ENCODE assay signal across 8 mouse cellular contexts in genomic region chr5:107513583-107513982, GRCm38 (mm10). TPM values are rescaled to one million over a fixed set of nuclear protein-coding genes. Genes with fewer than 3 reads are reported as not detected.
DNase-seq lines count a peak whose midpoint lies in the region; ATAC-seq and TF ChIP-seq lines count a peak whose summit lies in the region.

No protein-coding gene starts in this region.

- no peak overlapping the region for H3K27ac ChIP-seq in cerebellum, adult 2 months (ENCODE audit: insufficient read depth, low read length)
- H3K27ac ChIP-seq in forebrain, embryonic 15.5 days (replicated peaks): no peak overlapping the region
- H3K27ac ChIP-seq in midbrain, embryonic 14.5 days (replicated peaks; ENCODE audit: low read depth, low read length): no peak overlapping the region

- H3K4me2 ChIP-seq in forebrain, embryonic 15.5 days (replicated peaks): no peak overlapping the region
- H3K4me2 ChIP-seq in midbrain, embryonic 14.5 days (ENCODE audit: low read length): no peak overlapping the region

- no peak overlapping the region for H3K4me3 ChIP-seq in cerebellum, adult 2 months (replicated peaks; ENCODE audit: insufficient read depth, low read depth, low read length)
- no peak overlapping the region for H3K4me3 ChIP-seq in forebrain, embryonic 15.5 days
- H3K4me3 ChIP-seq in midbrain, embryonic 14.5 days (replicated peaks; ENCODE audit: low read depth, low read length): no peak overlapping the region

- TF ChIP-seq POLR2A in cerebellum, adult 2 months (IDR thresholded peaks at IDR 0.05; ENCODE audit: borderline replicate concordance, insufficient read depth, low read length): no peak

- TF ChIP-seq CTCF in cerebellum, adult 2 months (IDR thresholded peaks at IDR 0.05; ENCODE audit: borderline replicate concordance, insufficient read depth, low read depth, low read length): peak; percentile 83

- 29% methylated on average over 7 of the region's 7 CpGs for WGBS in cerebellum, adult 2 months
- 53% methylated on average over 7 of the region's 7 CpGs for WGBS in forebrain, embryonic 15.5 days
- WGBS in large intestine, adult 2 months: 17% methylated on average over 7 of the region's 7 CpGs
- 57% methylated on average over 7 of the region's 7 CpGs for WGBS in midbrain, embryonic 14.5 days

- peak; percentile 11 for DNase-seq in ovary, postnatal 14 days (ENCODE audit: low spot score)
- DNase-seq in ovary, adult 18-20 months (ENCODE audit: low spot score): no peak
- peak; percentile 75 for DNase-seq in NIH3T3 (ENCODE audit: low read depth)
- DNase-seq in cerebellum, adult 2 months: peak; percentile 60 to 64
- DNase-seq in large intestine, adult 2 months (ENCODE audit: low read depth, low spot score): peak; percentile 72
- DNase-seq in midbrain, embryonic 14.5 days: peak; percentile 56
- DNase-seq in yolk sac, embryonic 10.5 days (ENCODE audit: low spot score): peak; percentile 22

- peaks cover 11% of the 10 kb centered on the region for H3K36me3 ChIP-seq in forebrain, embryonic 15.5 days
- H3K36me3 ChIP-seq in midbrain, embryonic 14.5 days (ENCODE audit: control insufficient read depth, insufficient read depth, low read length): peaks cover 20% of the 10 kb centered on the region

- H3K9ac ChIP-seq in forebrain, embryonic 15.5 days (replicated peaks): no peak overlapping the region
- H3K9ac ChIP-seq in midbrain, embryonic 14.5 days (replicated peaks; ENCODE audit: low read length): no peak overlapping the region

- H3K27me3 ChIP-seq in cerebellum, adult 2 months (ENCODE audit: control insufficient read depth, insufficient read depth, low read length): no peaks in the 10 kb centered on the region
- no peaks in the 10 kb centered on the region for H3K27me3 ChIP-seq in forebrain, embryonic 15.5 days
- no peaks in the 10 kb centered on the region for H3K27me3 ChIP-seq in midbrain, embryonic 14.5 days (ENCODE audit: control insufficient read depth, insufficient read depth, low read length)

- 0 out of 2 replicates have a peak, but pooled peaks cover 3% of the 10 kb centered on the region for H3K4me1 ChIP-seq in cerebellum, adult 2 months (ENCODE audit: control insufficient read depth, insufficient read depth, low read length)
- H3K4me1 ChIP-seq in forebrain, embryonic 15.5 days: peaks cover 3% of the 10 kb centered on the region; the same call in 1 of the 2 replicates
- H3K4me1 ChIP-seq in midbrain, embryonic 14.5 days (ENCODE audit: control insufficient read depth, insufficient read depth, low read length): no peaks in the 10 kb centered on the region

- no peaks in the 10 kb centered on the region for H3K9me3 ChIP-seq in forebrain, embryonic 15.5 days
- H3K9me3 ChIP-seq in midbrain, embryonic 14.5 days (ENCODE audit: control insufficient read depth, low read length): no peaks in the 10 kb centered on the region

- 0 out of 2 replicates have a peak, but pooled peaks have one; percentile 32 for ATAC-seq in forebrain, embryonic 15.5 days (replicated peaks)
- no peak for ATAC-seq in midbrain, embryonic 14.5 days (ENCODE audit: low FRiP score, low TSS enrichment)

RNA-seq across cellular contexts. Expression of gene Gm42669, which starts 6.2 kb away (rescaled TPM):
- 0.23 and 0.46 TPM in 2 replicates for polyA plus RNA-seq in cerebellum, adult 2 months (2012; rRNA removed)
- polyA plus RNA-seq in forebrain, embryonic 15.5 days (2015; fragmentation: Nextera tagmentation; extraction: Ambion mirVana): 0.43 and 0.52 TPM in 2 replicates
- polyA plus RNA-seq in large intestine, adult 2 months (2012; rRNA removed): not detected in 2 replicates
- 0.84 and 0.89 TPM in 2 replicates for polyA plus RNA-seq in midbrain, embryonic 14.5 days (2014; fragmentation: Nextera tagmentation; extraction: Ambion mirVana)

RNA-seq across cellular contexts. Expression of gene 1700028K03Rik, which starts 20.9 kb away (rescaled TPM):
- polyA plus RNA-seq in cerebellum, adult 2 months (2012; rRNA removed): 0.21 and 0.32 TPM in 2 replicates
- 0.19 and 0.31 TPM in 2 replicates for polyA plus RNA-seq in forebrain, embryonic 15.5 days (2015; fragmentation: Nextera tagmentation; extraction: Ambion mirVana)
- not detected in 2 replicates for polyA plus RNA-seq in large intestine, adult 2 months (2012; rRNA removed)
- polyA plus RNA-seq in midbrain, embryonic 14.5 days (2014; fragmentation: Nextera tagmentation; extraction: Ambion mirVana): 0.17 and 0.28 TPM in 2 replicates
